Mouse (Mus musculus) ES-Bruce4 (cell line): Measurements from ENCODE around the gene Kcnh8. TPM values are rescaled to one million over a fixed set of nuclear protein-coding genes. Genes with fewer than 3 reads are reported as not detected.

Source experiments
- H3K27ac ChIP-seq: 2 replicates; pipeline ENCODE4 v1.5.1; 2012; ENCODE audit warnings: low read length, inconsistent platforms; ENCODE audit not compliant: insufficient read depth
- H3K27me3 ChIP-seq: 2 replicates; pipeline ENCODE4 v1.6.1; 2012; ENCODE audit warnings: mild to moderate bottlenecking, low read length, inconsistent platforms; ENCODE audit not compliant: control insufficient read depth, poor library complexity, insufficient read depth, severe bottlenecking
- H3K36me3 ChIP-seq: 2 replicates; pipeline ENCODE4 v1.6.1; 2012; ENCODE audit warnings: inconsistent platforms, mild to moderate bottlenecking, low read length, moderate library complexity; ENCODE audit not compliant: control insufficient read depth, poor library complexity, insufficient read depth, severe bottlenecking
- H3K4me1 ChIP-seq: one replicate; pipeline ENCODE4 v1.8.1; 2011; ENCODE audit warnings: low read length; ENCODE audit not compliant: control insufficient read depth, insufficient read depth
- H3K4me3 ChIP-seq: 2 replicates; pipeline ENCODE4 v1.5.1; 2011; ENCODE audit warnings: low read depth, mild to moderate bottlenecking, low read length
- H3K9ac ChIP-seq: 2 replicates; pipeline ENCODE4 v1.6.1; 2012; ENCODE audit warnings: low read depth, mild to moderate bottlenecking, inconsistent platforms; ENCODE audit not compliant: poor library complexity, severe bottlenecking
- H3K9me3 ChIP-seq: replicated peaks from 2 replicates; pipeline ENCODE4 v1.6.1; 2012; ENCODE audit warnings: mild to moderate bottlenecking, low read length, inconsistent platforms; ENCODE audit not compliant: control insufficient read depth, poor library complexity, insufficient read depth, severe bottlenecking
- CTCF ChIP-seq: IDR thresholded peaks from one replicate; pipeline ENCODE4 v1.8.1; 2011; ENCODE audit warnings: low read depth, low read length
- EP300 ChIP-seq: IDR thresholded peaks from 2 replicates; pipeline ENCODE4 v1.6.1; 2011; ENCODE audit warnings: low read depth, low read length; ENCODE audit not compliant: insufficient read depth
- POLR2A ChIP-seq: IDR thresholded peaks from one replicate; pipeline ENCODE4 v1.8.1; 2011; ENCODE audit warnings: low read length; ENCODE audit not compliant: insufficient read depth
- polyA plus RNA-seq: library from polyadenylated mRNA; stranded (reverse); fragments of >200 nt; gene quantifications from 2 replicates; pipeline ENCODE4 v1.2.4, GENCODE M21; 2011; ENCODE audit warnings: low read depth; ENCODE audit not compliant: missing spikeins, insufficient read depth, insufficient read length

The Kcnh8 gene
- polyA plus RNA-seq, 1 experiment: 0.51 TPM

GRCm38 (mm10) chr17:52878964-52879363 is 276.5 kb downstream of the Kcnh8 start:
- no peaks in the 10 kb centered on the region for H3K27me3 ChIP-seq
- no peak overlapping the region for H3K27ac ChIP-seq
- TF ChIP-seq POLR2A (no peak), EP300 (no peak), CTCF (no peak)
- no peaks in the 10 kb centered on the region for H3K4me1 ChIP-seq
- no peak overlapping the region for H3K4me3 ChIP-seq
- H3K9me3 ChIP-seq: no peaks in the 10 kb centered on the region
- H3K9ac ChIP-seq: no peak overlapping the region
- H3K36me3 ChIP-seq: no peaks in the 10 kb centered on the region

GRCm38 (mm10) chr17:52880051-52880450 is 277.5 kb downstream of the Kcnh8 start:
- Histone ChIP-seq H3K9ac (no peak overlapping the region), H3K27ac (no peak overlapping the region), H3K4me1 (no peaks in the 10 kb centered on the region), H3K36me3 (no peaks in the 10 kb centered on the region), H3K4me3 (no peak overlapping the region), H3K27me3 (no peaks in the 10 kb centered on the region), H3K9me3 (no peaks in the 10 kb centered on the region)
- TF ChIP-seq POLR2A: no peak
- TF ChIP-seq CTCF: no peak
- TF ChIP-seq EP300: no peak

- Histone ChIP-seq H3K36me3 (no peaks in the 10 kb centered on the region), H3K27ac (no peak overlapping the region), H3K4me3 (no peak overlapping the region), H3K9me3 (no peaks in the 10 kb centered on the region), H3K4me1 (no peaks in the 10 kb centered on the region), H3K27me3 (no peaks in the 10 kb centered on the region), H3K9ac (no peak overlapping the region)
- no peak for TF ChIP-seq EP300
- TF ChIP-seq POLR2A: no peak
- no peak for TF ChIP-seq CTCF
These were observed 282.7 kb downstream of the Kcnh8 start for GRCm38 (mm10) chr17:52885210-52885609.

- Histone ChIP-seq H3K36me3 (no peaks in the 10 kb centered on the region), H3K27me3 (no peaks in the 10 kb centered on the region), H3K4me3 (no peak overlapping the region), H3K4me1 (no peaks in the 10 kb centered on the region), H3K27ac (no peak overlapping the region), H3K9me3 (no peaks in the 10 kb centered on the region), H3K9ac (no peak overlapping the region)
- TF ChIP-seq EP300: no peak
- no peak for TF ChIP-seq POLR2A
- no peak for TF ChIP-seq CTCF
These were observed 318.1 kb downstream of the Kcnh8 start for GRCm38 (mm10) chr17:52920519-52921106.

- no peak overlapping the region for H3K9ac ChIP-seq
- no peak overlapping the region for H3K27ac ChIP-seq
- no peak overlapping the region for H3K4me3 ChIP-seq
- no peaks in the 10 kb centered on the region for H3K4me1 ChIP-seq
- TF ChIP-seq EP300 (no peak), POLR2A (no peak), CTCF (no peak)
- no peaks in the 10 kb centered on the region for H3K36me3 ChIP-seq
- H3K27me3 ChIP-seq: no peaks in the 10 kb centered on the region
- H3K9me3 ChIP-seq: no peaks in the 10 kb centered on the region
These were observed 341.5 kb downstream of the Kcnh8 start for GRCm38 (mm10) chr17:52943966-52944365.

GRCm38 (mm10) chr17:52972735-52973134 is 370.2 kb downstream of the Kcnh8 start:
- no peak for TF ChIP-seq POLR2A
- no peaks in the 10 kb centered on the region for H3K4me1 ChIP-seq
- H3K9ac ChIP-seq: no peak overlapping the region
- no peak overlapping the region for H3K4me3 ChIP-seq
- no peaks in the 10 kb centered on the region for H3K36me3 ChIP-seq
- no peaks in the 10 kb centered on the region for H3K9me3 ChIP-seq
- H3K27ac ChIP-seq: no peak overlapping the region
- no peaks in the 10 kb centered on the region for H3K27me3 ChIP-seq
